8 mouse cellular contexts compared by ENCODE assay signal in the genomic region with DNA sequence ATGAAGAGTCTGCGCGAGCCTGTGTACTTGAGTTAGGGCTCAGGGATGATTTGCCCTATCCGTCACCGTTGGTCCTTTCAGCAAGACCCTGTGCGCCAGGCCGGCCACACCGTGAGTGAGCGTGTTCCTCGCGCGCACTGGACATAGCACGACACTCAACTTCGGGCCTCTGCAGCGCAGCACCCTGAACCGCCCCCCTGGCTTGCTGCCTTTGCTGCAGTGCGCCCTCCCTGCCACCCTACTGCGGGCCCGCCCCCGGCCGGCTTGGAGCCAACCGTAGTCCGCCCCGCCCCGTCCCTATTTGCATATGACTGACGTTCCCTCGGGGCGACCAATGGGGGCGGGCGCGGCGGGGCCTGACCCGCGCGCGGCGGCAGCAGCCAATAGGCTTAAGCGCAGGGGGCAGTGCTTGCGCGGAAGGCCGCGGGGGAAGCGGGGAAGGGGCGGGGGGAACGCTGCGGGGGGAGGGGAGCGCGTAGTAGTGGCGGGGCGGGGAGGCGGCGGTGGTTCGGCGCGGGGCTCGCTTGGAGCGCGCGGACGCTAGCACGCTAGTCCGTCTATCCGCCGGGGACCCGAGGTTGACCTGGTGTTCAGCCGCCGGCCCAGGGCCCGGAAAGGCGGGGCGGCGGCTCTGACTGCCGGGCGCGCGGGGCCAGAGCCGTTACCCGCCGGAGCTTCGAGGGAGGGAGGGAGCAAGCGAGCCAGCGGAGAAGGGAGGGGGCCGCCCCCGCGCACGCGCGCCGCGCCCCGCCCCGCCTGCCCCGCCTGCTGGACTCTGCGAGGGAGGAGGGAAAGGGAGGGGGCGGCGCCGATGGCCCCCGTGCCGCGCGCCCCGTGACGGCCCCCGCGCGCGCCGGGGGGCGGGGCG. TPM values are rescaled to one million over a fixed set of nuclear protein-coding genes. Genes with fewer than 3 reads are reported as not detected.
DNase-seq lines count a peak whose midpoint lies in the region; ATAC-seq and TF ChIP-seq lines count a peak whose summit lies in the region.

No protein-coding gene starts in this region.

- H3K4me1 ChIP-seq in ES-E14 (ENCODE audit: control insufficient read depth in 2 of 2, insufficient read depth in 2 of 2, low read length in 2 of 2, poor library complexity in 1 of 2): peaks cover 17 to 35% of the 10 kb centered on the region in 2 experiments
- H3K4me1 ChIP-seq in forebrain, embryonic 14.5 days (ENCODE audit: control insufficient read depth, insufficient read depth, low read length): peaks cover 44% of the 10 kb centered on the region
- peaks cover 54% of the 10 kb centered on the region for H3K4me1 ChIP-seq in neural tube, embryonic 14.5 days (ENCODE audit: control insufficient read depth, insufficient read depth, low read length)
- H3K4me1 ChIP-seq in testis, adult 2 months (ENCODE audit: control insufficient read depth, insufficient read depth, low read length): peaks cover 47% of the 10 kb centered on the region

- H3K9me3 ChIP-seq in ES-E14 (ENCODE audit: control insufficient read depth, insufficient read depth, low read depth, low read length): no peaks in the 10 kb centered on the region
- H3K9me3 ChIP-seq in forebrain, embryonic 14.5 days (replicated peaks; ENCODE audit: control insufficient read depth, low read length): no peaks in the 10 kb centered on the region
- H3K9me3 ChIP-seq in neural tube, embryonic 14.5 days (ENCODE audit: control insufficient read depth, low read length): no peaks in the 10 kb centered on the region

- H3K4me2 ChIP-seq in forebrain, embryonic 14.5 days (ENCODE audit: low read length): peak overlapping the region; percentile 89
- peak overlapping the region; percentile 90 for H3K4me2 ChIP-seq in neural tube, embryonic 14.5 days (ENCODE audit: low read depth, low read length)

- H3K4me3 ChIP-seq in ES-E14 (ENCODE audit: insufficient read depth in 1 of 2, low read depth in 1 of 2, low read length in 2 of 2, poor library complexity in 1 of 2, severe bottlenecking in 1 of 2): peak overlapping the region; percentile 82 to 95
- H3K4me3 ChIP-seq in forebrain, embryonic 14.5 days (ENCODE audit: low read depth, low read length): peak overlapping the region; percentile 85
- peak overlapping the region; percentile 76 for H3K4me3 ChIP-seq in neural tube, embryonic 14.5 days (ENCODE audit: low read depth, low read length)
- peak overlapping the region; percentile 95 for H3K4me3 ChIP-seq in testis, adult 2 months (ENCODE audit: control insufficient read depth, low read depth, low read length)

- H3K9ac ChIP-seq in ES-E14 (ENCODE audit: insufficient read depth, low read depth, low read length, poor library complexity, severe bottlenecking): peak overlapping the region; percentile 96
- H3K9ac ChIP-seq in forebrain, embryonic 14.5 days (ENCODE audit: low read length): peak overlapping the region; percentile 88
- peak overlapping the region; percentile 76 for H3K9ac ChIP-seq in neural tube, embryonic 14.5 days (replicated peaks; ENCODE audit: low read depth, low read length)

- DNase-seq in ES-E14 (ENCODE audit: low read depth, low spot score): peak; percentile 96
- peak; percentile 96 for DNase-seq in cerebellum, adult 11 months
- DNase-seq in forebrain, embryonic 14.5 days (ENCODE audit: low spot score): peak; percentile 98
- peak; percentile 99 for DNase-seq in heart, postnatal 14 days
- DNase-seq in layer of hippocampus, adult 18-20 months (ENCODE audit: low spot score in 2 of 2): peak; percentile 94 to 98
- peak; percentile 97 to 98 for DNase-seq in lung, adult 18-20 months

- peak; percentile 64 for TF ChIP-seq POLR2A in testis, adult 2 months (IDR thresholded peaks at IDR 0.05; ENCODE audit: control insufficient read depth, low read depth, low read length)

- no peak for TF ChIP-seq CTCF in testis, adult 2 months (IDR thresholded peaks at IDR 0.05; ENCODE audit: control insufficient read depth, insufficient read depth, insufficient replicate concordance, low read depth, low read length)

- in situ Hi-C loops in ES-E14 (cut with MboI; ENCODE audit: low sequenced_read_pairs in 2 of 2, unreplicated experiment in 2 of 2): no loop called here

- intact Hi-C loops in heart, postnatal 14 days (cut with DNase I): loop anchor here (2.0 to 5.0 kb wide), 2 partner anchors 35 to 105 kb away; partner anchors contain the start of gene Megf8

- peak; percentile 70 for ATAC-seq in forebrain, embryonic 14.5 days
- peak; percentile 69 for ATAC-seq in neural tube, embryonic 14.5 days (ENCODE audit: low read depth)

- H3K36me3 ChIP-seq in ES-E14 (ENCODE audit: control insufficient read depth, insufficient read depth, low read length, poor library complexity, severe bottlenecking): peaks cover 23% of the 10 kb centered on the region
- peaks cover 23% of the 10 kb centered on the region for H3K36me3 ChIP-seq in forebrain, embryonic 14.5 days (ENCODE audit: control insufficient read depth, insufficient read depth, low read length)
- peaks cover 19% of the 10 kb centered on the region for H3K36me3 ChIP-seq in neural tube, embryonic 14.5 days (ENCODE audit: control insufficient read depth, insufficient read depth, low read length)
- peaks cover 2% of the 10 kb centered on the region for H3K36me3 ChIP-seq in testis, adult 2 months (ENCODE audit: control insufficient read depth, insufficient read depth, low read length)

- 1% methylated on average over 52 of the region's 108 CpGs for WGBS in forebrain, embryonic 14.5 days
- WGBS in neural tube, embryonic 14.5 days: under 1% methylated on average over 62 of the region's 108 CpGs

- H3K27me3 ChIP-seq in forebrain, embryonic 14.5 days (replicated peaks; ENCODE audit: control insufficient read depth, insufficient read depth, low read length): no peaks in the 10 kb centered on the region
- no peaks in the 10 kb centered on the region for H3K27me3 ChIP-seq in neural tube, embryonic 14.5 days (ENCODE audit: control insufficient read depth, insufficient read depth, low read length)
- H3K27me3 ChIP-seq in testis, adult 2 months (ENCODE audit: control insufficient read depth, insufficient read depth, low read length): no peaks in the 10 kb centered on the region

- H3K27ac ChIP-seq in ES-E14 (ENCODE audit: insufficient read depth, low read depth, low read length, poor library complexity, severe bottlenecking): peak overlapping the region; percentile 98
- H3K27ac ChIP-seq in forebrain, embryonic 14.5 days (ENCODE audit: low read depth, low read length): peak overlapping the region; percentile 99
- peak overlapping the region; percentile 98 for H3K27ac ChIP-seq in neural tube, embryonic 14.5 days (ENCODE audit: low read depth, low read length)
- peak overlapping the region; percentile 93 for H3K27ac ChIP-seq in testis, adult 2 months (ENCODE audit: control insufficient read depth, insufficient read depth, low read depth, low read length)

TF ChIP-seq in ES-E14, 5 proteins besides CTCF, POLR2A, EP300 and RAD21:
- TF ChIP-seq HCFC1 (IDR thresholded peaks at IDR 0.05; ENCODE audit: borderline replicate concordance, insufficient read depth, low read length) (no peak), ZC3H11A (IDR thresholded peaks at IDR 0.05; ENCODE audit: borderline replicate concordance, low read depth, low read length) (no peak), MAFK (IDR thresholded peaks at IDR 0.05; ENCODE audit: insufficient read depth, low read depth, low read length) (no peak), CHD2 (IDR thresholded peaks at IDR 0.05; ENCODE audit: low read depth, low read length) (no peak), ZNF384 (IDR thresholded peaks at IDR 0.05; ENCODE audit: low read depth, low read length) (no peak)

RNA-seq across cellular contexts. Expression of gene Cic, which starts 14.5 kb away (rescaled TPM):
- total RNA-seq in ES-E14 (2012; rRNA removed): 68.4 and 72.4 TPM in 2 replicates
- 37.4 and 38.7 TPM in 2 replicates for polyA plus RNA-seq in forebrain, embryonic 14.5 days (2014; fragmentation: Nextera tagmentation; extraction: Ambion mirVana)
- total RNA-seq in heart, postnatal 14 days (2021): 10 to 100 TPM; 71.2 to 78.7 TPM
- total RNA-seq in layer of hippocampus, adult 18-20 months (2021): 100 to 1,000 TPM; 198 to 203 TPM
- polyA plus RNA-seq in neural tube, embryonic 14.5 days (2014; fragmentation: Nextera tagmentation; extraction: Ambion mirVana): 43.3 and 46.6 TPM in 2 replicates
- polyA plus RNA-seq in testis, adult 2 months (2012; rRNA removed): 41.8 and 42.1 TPM in 2 replicates

RNA-seq across cellular contexts. Expression of gene Pafah1b3, which starts 15.8 kb away (rescaled TPM):
- 76.5 and 83.2 TPM in 2 replicates for total RNA-seq in ES-E14 (2012; rRNA removed)
- polyA plus RNA-seq in forebrain, embryonic 14.5 days (2014; fragmentation: Nextera tagmentation; extraction: Ambion mirVana): 574 and 635 TPM in 2 replicates
- 1 to 10 TPM; 5.1 to 5.6 TPM for total RNA-seq in heart, postnatal 14 days (2021)
- total RNA-seq in layer of hippocampus, adult 18-20 months (2021): 10 to 100 TPM; 19.3 to 27.7 TPM
- 561 and 590 TPM in 2 replicates for polyA plus RNA-seq in neural tube, embryonic 14.5 days (2014; fragmentation: Nextera tagmentation; extraction: Ambion mirVana)
- 37.1 and 44.4 TPM in 2 replicates for polyA plus RNA-seq in testis, adult 2 months (2012; rRNA removed)

RNA-seq across cellular contexts. Expression of gene Prr19, which starts 19.2 kb away (rescaled TPM):
- total RNA-seq in ES-E14 (2012; rRNA removed): 4.3 and 5.7 TPM in 2 replicates
- 1.8 and 2.2 TPM in 2 replicates for polyA plus RNA-seq in forebrain, embryonic 14.5 days (2014; fragmentation: Nextera tagmentation; extraction: Ambion mirVana)
- not detected for total RNA-seq in heart, postnatal 14 days (2021)
- total RNA-seq in layer of hippocampus, adult 18-20 months (2021): not detected
- 2.7 and 4.3 TPM in 2 replicates for polyA plus RNA-seq in neural tube, embryonic 14.5 days (2014; fragmentation: Nextera tagmentation; extraction: Ambion mirVana)
- polyA plus RNA-seq in testis, adult 2 months (2012; rRNA removed): 83.0 and 90.6 TPM in 2 replicates

RNA-seq across cellular contexts. Expression of gene Tmem145, which starts 23.9 kb away (rescaled TPM):
- total RNA-seq in ES-E14 (2012; rRNA removed): 1.2 and 1.7 TPM in 2 replicates
- polyA plus RNA-seq in forebrain, embryonic 14.5 days (2014; fragmentation: Nextera tagmentation; extraction: Ambion mirVana): 14.5 and 25.5 TPM in 2 replicates
- total RNA-seq in heart, postnatal 14 days (2021): not detected
- 10 to 100 TPM; 23.0 to 25.0 TPM for total RNA-seq in layer of hippocampus, adult 18-20 months (2021)
- 70.6 and 94.9 TPM in 2 replicates for polyA plus RNA-seq in neural tube, embryonic 14.5 days (2014; fragmentation: Nextera tagmentation; extraction: Ambion mirVana)
- polyA plus RNA-seq in testis, adult 2 months (2012; rRNA removed): 1.3 TPM in 2 replicates

RNA-seq across cellular contexts. Expression of gene Erf, which starts 31.4 kb away (rescaled TPM):
- total RNA-seq in ES-E14 (2012; rRNA removed): 82.2 and 87.1 TPM in 2 replicates
- polyA plus RNA-seq in forebrain, embryonic 14.5 days (2014; fragmentation: Nextera tagmentation; extraction: Ambion mirVana): 7.7 and 8.2 TPM in 2 replicates
- total RNA-seq in heart, postnatal 14 days (2021): 10 to 100 TPM; 32.8 to 33.2 TPM
- total RNA-seq in layer of hippocampus, adult 18-20 months (2021): 10 to 100 TPM; 43.1 to 46.3 TPM
- polyA plus RNA-seq in neural tube, embryonic 14.5 days (2014; fragmentation: Nextera tagmentation; extraction: Ambion mirVana): 4.5 and 4.8 TPM in 2 replicates
- polyA plus RNA-seq in testis, adult 2 months (2012; rRNA removed): 40.4 and 44.1 TPM in 2 replicates

Comparison
In these comparisons a context has a peak if more than half of its experiments do, and no peak if none do; other contexts are left out.
1. Peak in every context shown above with its lines: DNase-seq, ATAC-seq, H3K4me3 ChIP-seq and H3K27ac ChIP-seq.